Mouse (Mus musculus) embryonic fibroblast, embryonic 13.5 days (primary cell): ENCODE measurements around the gene Csnk2b.

Source experiments
- CTCF ChIP-seq: IDR thresholded peaks from 2 replicates; pipeline ENCODE4 v1.5.1; 2011; ENCODE audit warnings: mild to moderate bottlenecking, control low read depth, low read length, moderate library complexity, borderline replicate concordance; ENCODE audit not compliant: insufficient read depth
- POLR2A ChIP-seq: IDR thresholded peaks from 2 replicates; pipeline ENCODE4 v1.6.1; 2011; ENCODE audit warnings: low read depth, mild to moderate bottlenecking, control low read depth, low read length, moderate library complexity

DNA sequence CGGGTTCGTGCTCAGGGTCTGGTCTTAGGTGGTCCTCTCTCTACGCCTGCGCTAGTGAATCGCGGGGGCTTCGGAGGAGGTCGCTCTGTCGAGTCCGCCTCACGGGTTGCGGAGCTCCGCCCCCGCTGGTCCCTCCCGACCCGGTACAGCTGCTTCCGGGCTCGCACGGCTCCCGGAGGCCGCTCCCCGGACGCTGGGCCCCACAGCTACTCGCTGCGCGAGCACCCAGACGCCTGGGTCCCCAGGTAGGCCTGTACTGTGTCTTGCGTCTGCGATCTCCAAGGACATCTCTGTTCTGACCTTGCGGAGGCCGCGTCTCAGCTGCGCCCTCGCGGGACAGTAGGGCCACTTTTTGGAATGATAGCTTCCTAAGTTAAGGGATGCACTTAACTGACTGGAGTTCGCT lies 4.4 kb upstream of the Csnk2b start, which contains the start of gene D17H6S53E:
- TF ChIP-seq CTCF (no peak), POLR2A (peak; percentile 89)
